Mouse (Mus musculus): ENCODE data around the gene Nfkbil1. TPM values are rescaled to one million over a fixed set of nuclear protein-coding genes. Genes with fewer than 3 reads are reported as not detected.

Nfkbil1 gene
- polyA plus RNA-seq, 1 experiment from 2014 or later: 10.4 TPM

Small RNAs within 50 kb of the gene (microRNA-seq; reads per million reads assigned to microRNA genes)
- not detected for gene Mir6973a
- gene Mir6974: not detected
- gene Mir6975: 2.3 reads per million
- gene Mir8094: 0.76 reads per million

Other genes starting within 250 kb of the Nfkbil1 start
- gene Vars, start 234.8 kb downstream of the Nfkbil1 start, polyA plus RNA-seq (2016; fragmentation: Nextera tagmentation; extraction: Ambion mirVana): 112 and 166 TPM in 2 replicates
- 0.26 and 0.34 TPM in 2 replicates for gene Vwa7, start 219.2 kb downstream of the Nfkbil1 start, polyA plus RNA-seq (2016; fragmentation: Nextera tagmentation; extraction: Ambion mirVana)
- gene Sapcd1, start 207.8 kb downstream of the Nfkbil1 start, polyA plus RNA-seq (2016; fragmentation: Nextera tagmentation; extraction: Ambion mirVana): 3.3 and 4.0 TPM in 2 replicates
- 3.9 and 5.4 TPM in 2 replicates for gene Msh5, start 189.0 kb downstream of the Nfkbil1 start, polyA plus RNA-seq (2016; fragmentation: Nextera tagmentation; extraction: Ambion mirVana)
- gene Clic1, start 185.8 kb downstream of the Nfkbil1 start, polyA plus RNA-seq (2016; fragmentation: Nextera tagmentation; extraction: Ambion mirVana): 374 and 380 TPM in 2 replicates
- gene Ddah2, start 176.8 kb downstream of the Nfkbil1 start, polyA plus RNA-seq (2016; fragmentation: Nextera tagmentation; extraction: Ambion mirVana): 192 and 290 TPM in 2 replicates
- gene Ly6g6c, start 170.4 kb downstream of the Nfkbil1 start, polyA plus RNA-seq (2016; fragmentation: Nextera tagmentation; extraction: Ambion mirVana): not detected in 2 replicates
- 0.63 and 1.0 TPM in 2 replicates for gene Mpig6b, start 169.6 kb downstream of the Nfkbil1 start, polyA plus RNA-seq (2016; fragmentation: Nextera tagmentation; extraction: Ambion mirVana)
- 0.18 and 0.39 TPM in 2 replicates for gene Ly6g6e, start 158.9 kb downstream of the Nfkbil1 start, polyA plus RNA-seq (2016; fragmentation: Nextera tagmentation; extraction: Ambion mirVana)
- gene Ly6g6d, start 157.7 kb downstream of the Nfkbil1 start, polyA plus RNA-seq (2016; fragmentation: Nextera tagmentation; extraction: Ambion mirVana): 2.5 and 2.6 TPM in 2 replicates
- 0.91 and 1.0 TPM in 2 replicates for gene Ly6g6f, start 150.2 kb downstream of the Nfkbil1 start, polyA plus RNA-seq (2016; fragmentation: Nextera tagmentation; extraction: Ambion mirVana)
- 66.7 and 69.8 TPM in 2 replicates for gene Abhd16a, start 146.5 kb downstream of the Nfkbil1 start, polyA plus RNA-seq (2016; fragmentation: Nextera tagmentation; extraction: Ambion mirVana)
- not detected in 2 replicates for gene Ly6g5c, start 127.5 kb downstream of the Nfkbil1 start, polyA plus RNA-seq (2016; fragmentation: Nextera tagmentation; extraction: Ambion mirVana)
- gene Ly6g5b, start 120.4 kb downstream of the Nfkbil1 start, polyA plus RNA-seq (2016; fragmentation: Nextera tagmentation; extraction: Ambion mirVana): 0.73 and 0.99 TPM in 2 replicates
- gene Gpank1, start 114.3 kb downstream of the Nfkbil1 start, polyA plus RNA-seq (2016; fragmentation: Nextera tagmentation; extraction: Ambion mirVana): 17.1 and 24.5 TPM in 2 replicates
- 220 and 246 TPM in 2 replicates for gene Csnk2b, start 113.7 kb downstream of the Nfkbil1 start, polyA plus RNA-seq (2016; fragmentation: Nextera tagmentation; extraction: Ambion mirVana)
- 7.4 and 11.5 TPM in 2 replicates for gene D17H6S53E, start 109.4 kb downstream of the Nfkbil1 start, polyA plus RNA-seq (2016; fragmentation: Nextera tagmentation; extraction: Ambion mirVana)
- gene Apom, start 103.7 kb downstream of the Nfkbil1 start, polyA plus RNA-seq (2016; fragmentation: Nextera tagmentation; extraction: Ambion mirVana): 3.0 and 72.5 TPM in 2 replicates
- gene Bag6, start 100.6 kb downstream of the Nfkbil1 start, polyA plus RNA-seq (2016; fragmentation: Nextera tagmentation; extraction: Ambion mirVana): 51.4 and 65.5 TPM in 2 replicates
- gene Prrc2a, start 70.9 kb downstream of the Nfkbil1 start, polyA plus RNA-seq (2016; fragmentation: Nextera tagmentation; extraction: Ambion mirVana): 137 and 161 TPM in 2 replicates
- gene Aif1, start 59.7 kb downstream of the Nfkbil1 start, polyA plus RNA-seq (2016; fragmentation: Nextera tagmentation; extraction: Ambion mirVana): 0.85 and 2.1 TPM in 2 replicates
- gene Lst1, start 47.4 kb downstream of the Nfkbil1 start, polyA plus RNA-seq (2016; fragmentation: Nextera tagmentation; extraction: Ambion mirVana): 1.5 and 2.2 TPM in 2 replicates
- 0.15 TPM in 1 of 2 replicates, not detected in the other for gene Ltb, start 41.4 kb downstream of the Nfkbil1 start, polyA plus RNA-seq (2016; fragmentation: Nextera tagmentation; extraction: Ambion mirVana)
- gene Tnf, start 33.8 kb downstream of the Nfkbil1 start, polyA plus RNA-seq (2016; fragmentation: Nextera tagmentation; extraction: Ambion mirVana): 0.15 TPM in 1 of 2 replicates, not detected in the other
- not detected in 2 replicates for gene Lta, start 30.4 kb downstream of the Nfkbil1 start, polyA plus RNA-seq (2016; fragmentation: Nextera tagmentation; extraction: Ambion mirVana)
- gene Gm16181, start 15.0 kb downstream of the Nfkbil1 start, polyA plus RNA-seq (2016; fragmentation: Nextera tagmentation; extraction: Ambion mirVana): 0.30 TPM in 1 of 2 replicates, not detected in the other
- 6.5 and 10.1 TPM in 2 replicates for gene Atp6v1g2, start 2.1 kb downstream of the Nfkbil1 start, polyA plus RNA-seq (2016; fragmentation: Nextera tagmentation; extraction: Ambion mirVana)
- gene Ddx39b, start 6.0 kb upstream of the Nfkbil1 start, polyA plus RNA-seq (2016; fragmentation: Nextera tagmentation; extraction: Ambion mirVana): 367 and 489 TPM in 2 replicates
- gene H2-D1, start 26.9 kb upstream of the Nfkbil1 start, polyA plus RNA-seq (2016; fragmentation: Nextera tagmentation; extraction: Ambion mirVana): 22.5 and 25.0 TPM in 2 replicates
- gene H2-Q1, start 84.6 kb upstream of the Nfkbil1 start, polyA plus RNA-seq (2016; fragmentation: Nextera tagmentation; extraction: Ambion mirVana): 0.80 and 1.2 TPM in 2 replicates
- gene H2-Q2, start 106.5 kb upstream of the Nfkbil1 start, polyA plus RNA-seq (2016; fragmentation: Nextera tagmentation; extraction: Ambion mirVana): 11.2 and 15.9 TPM in 2 replicates
- gene H2-Q4, start 143.8 kb upstream of the Nfkbil1 start, polyA plus RNA-seq (2016; fragmentation: Nextera tagmentation; extraction: Ambion mirVana): 1.8 and 2.1 TPM in 2 replicates
- 0.17 and 4.9 TPM in 2 replicates for gene H2-Q6, start 189.1 kb upstream of the Nfkbil1 start, polyA plus RNA-seq (2016; fragmentation: Nextera tagmentation; extraction: Ambion mirVana)
- gene H2-Q7, start 203.4 kb upstream of the Nfkbil1 start, polyA plus RNA-seq (2016; fragmentation: Nextera tagmentation; extraction: Ambion mirVana): 2.2 and 12.2 TPM in 2 replicates
- gene H2-Q10, start 234.3 kb upstream of the Nfkbil1 start, polyA plus RNA-seq (2016; fragmentation: Nextera tagmentation; extraction: Ambion mirVana): 0.25 and 4.7 TPM in 2 replicates

Measured in heart, embryonic 10.5 days (tissue).